Mouse (Mus musculus) hindbrain, postnatal 0 days (tissue): ENCODE data around the gene Pramel1. TPM values are rescaled to one million over a fixed set of nuclear protein-coding genes. Genes with fewer than 3 reads are reported as not detected.

Experiments used
- ATAC-seq: fragments of 200-750 bp; cut with Nextera tagmentation; 2 replicates; pipeline ENCODE4 v1.8.0; 2017; ENCODE audit warnings: mild to moderate bottlenecking, moderate TSS enrichment, moderate library complexity
- DNase-seq: peaks from one replicate; pipeline ENCODE4 v3.0.0-alpha.2; 2015; ENCODE audit warnings: low spot score
- H3K27ac ChIP-seq: fragments of 300-500 bp; sonication (generic); 2 replicates; pipeline ENCODE4 v1.5.1; 2014; ENCODE audit warnings: mild to moderate bottlenecking
- H3K27me3 ChIP-seq: fragments of 300-500 bp; sonication (generic); 2 replicates; pipeline ENCODE4 v1.6.1; 2014; ENCODE audit warnings: low read length, mixed read lengths; ENCODE audit not compliant: insufficient read depth
- H3K36me3 ChIP-seq: fragments of 300-500 bp; sonication (generic); 2 replicates; pipeline ENCODE4 v1.6.1; 2014; ENCODE audit warnings: low read length, mixed read lengths; ENCODE audit not compliant: insufficient read depth
- H3K4me1 ChIP-seq: fragments of 300-500 bp; sonication (generic); 2 replicates; pipeline ENCODE4 v1.6.1; 2014; ENCODE audit warnings: antibody characterized with exemption, low read length, mixed read lengths; ENCODE audit not compliant: insufficient read depth
- H3K4me2 ChIP-seq: fragments of 300-500 bp; sonication (generic); 2 replicates; pipeline ENCODE4 v1.6.1; 2014; ENCODE audit warnings: low read depth, mild to moderate bottlenecking, low read length, moderate library complexity, mixed read lengths
- H3K4me3 ChIP-seq: fragments of 300-500 bp; sonication (generic); 2 replicates; pipeline ENCODE4 v1.5.1; 2014; ENCODE audit warnings: low read length
- H3K9ac ChIP-seq: fragments of 300-500 bp; sonication (generic); replicated peaks from 2 replicates; pipeline ENCODE4 v1.6.1; 2014; ENCODE audit warnings: mild to moderate bottlenecking, low read length, moderate library complexity, mixed read lengths
- H3K9me3 ChIP-seq: fragments of 300-500 bp; sonication (generic); 2 replicates; pipeline ENCODE4 v1.6.1; 2016; ENCODE audit warnings: low read length, mixed read lengths
- CTCF ChIP-seq: IDR thresholded peaks from 2 replicates; pipeline ENCODE4 v1.5.1; 2016; ENCODE audit warnings: antibody characterized with exemption, control low read depth, low read depth
- WGBS: fragments of 180-500 bp; shearing (Covaris S2); extraction: QIAGEN DNeasy Blood & Tissue Kit; methylation state at CpG from one replicate; pipeline ENCODE4 v1.1.7; 2014; 5-methylcytosine and 5-hydroxymethylcytosine counted together
- polyA plus RNA-seq: library from polyadenylated mRNA; unstranded; fragments of >200 nt; fragmentation: Nextera tagmentation; extraction: Ambion mirVana; gene quantifications from 2 replicates; pipeline ENCODE4 v1.2.1, GENCODE M21; 2015
- total RNA-seq: library from RNA; depleted of rRNA; stranded (reverse); fragments of >200 nt; gene quantifications from 2 replicates; pipeline ENCODE4 v1.2.3, GENCODE M21; 2014

Pramel1 gene
- total and polyA plus RNA-seq, 2 experiments from 2014 or later: not detected

DNA sequence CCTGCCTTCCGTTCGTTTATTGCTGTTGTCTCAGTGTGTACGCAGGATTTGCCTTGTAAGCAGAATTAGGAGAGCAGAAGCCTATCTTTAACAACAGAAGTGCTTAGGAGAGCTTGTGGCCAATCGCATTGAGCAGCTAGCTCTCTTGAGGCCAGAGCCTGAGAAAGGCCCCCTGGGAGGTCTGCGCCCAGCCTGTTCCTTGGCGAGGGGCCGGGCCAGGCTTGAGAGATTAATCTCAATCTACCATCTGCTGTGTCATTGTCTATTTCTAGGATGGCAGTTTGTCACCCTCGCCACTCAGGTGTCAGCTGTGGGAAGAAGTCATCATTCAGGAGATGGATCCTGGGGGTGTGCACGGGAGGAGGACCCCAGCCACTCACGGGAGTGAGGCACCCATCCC, 32.7 kb upstream of the Pramel1 start:
- H3K9ac ChIP-seq: no peak overlapping the region
- no peaks in the 10 kb centered on the region for H3K4me1 ChIP-seq
- H3K27me3 ChIP-seq: no peaks in the 10 kb centered on the region
- peak; percentile 39 for DNase-seq
- H3K36me3 ChIP-seq: no peaks in the 10 kb centered on the region
- WGBS: 52% methylated on average over 10 of the region's 10 CpGs
- no peak overlapping the region for H3K27ac ChIP-seq
- H3K4me3 ChIP-seq: no peak overlapping the region
- no peak for ATAC-seq
- H3K4me2 ChIP-seq: no peak overlapping the region
- no peak for TF ChIP-seq CTCF
- H3K9me3 ChIP-seq: no peaks in the 10 kb centered on the region

DNA sequence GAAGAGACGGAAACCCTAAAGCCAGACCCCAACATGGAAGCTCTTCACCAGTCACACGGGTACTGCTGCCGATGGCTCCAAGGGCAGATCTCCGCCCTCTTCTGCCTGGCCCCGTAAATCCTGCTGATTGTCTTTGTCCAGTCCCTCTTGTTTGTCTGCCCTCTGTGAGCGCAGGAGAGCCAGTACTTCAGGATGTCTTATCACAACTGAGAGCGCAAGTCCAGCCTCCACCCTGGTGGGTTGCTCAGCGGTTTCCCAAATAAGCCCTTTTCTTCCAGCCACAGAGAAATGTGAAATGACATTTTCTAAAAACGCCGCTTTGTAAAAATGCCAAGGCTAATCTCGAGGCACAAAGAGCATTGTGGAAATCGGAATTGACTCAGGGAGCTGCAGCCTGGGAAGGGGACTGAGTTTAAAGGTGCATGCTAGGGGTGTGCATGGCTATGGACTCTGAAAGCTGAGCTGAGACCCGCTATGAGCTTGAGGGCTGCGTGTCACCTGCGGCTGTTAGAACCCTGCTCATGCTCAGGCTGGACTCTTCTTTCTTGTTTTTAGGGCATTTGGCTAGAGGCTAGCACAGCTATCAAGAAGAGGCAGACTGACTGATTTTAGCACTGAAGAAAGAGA, 27.7 kb upstream of the Pramel1 start:
- no peak overlapping the region for H3K27ac ChIP-seq
- WGBS: 37% methylated on average over 15 of the region's 15 CpGs
- no peaks in the 10 kb centered on the region for H3K9me3 ChIP-seq
- ATAC-seq (no peak), DNase-seq (peak; percentile 20)
- H3K4me2 ChIP-seq: 0 out of 2 replicates have a peak overlapping the region, but pooled peaks have one; percentile 6
- no peak overlapping the region for H3K4me3 ChIP-seq
- no peak overlapping the region for H3K9ac ChIP-seq
- H3K4me1 ChIP-seq: no peaks in the 10 kb centered on the region
- no peaks in the 10 kb centered on the region for H3K27me3 ChIP-seq
- no peaks in the 10 kb centered on the region for H3K36me3 ChIP-seq
- no peak for TF ChIP-seq CTCF

DNA sequence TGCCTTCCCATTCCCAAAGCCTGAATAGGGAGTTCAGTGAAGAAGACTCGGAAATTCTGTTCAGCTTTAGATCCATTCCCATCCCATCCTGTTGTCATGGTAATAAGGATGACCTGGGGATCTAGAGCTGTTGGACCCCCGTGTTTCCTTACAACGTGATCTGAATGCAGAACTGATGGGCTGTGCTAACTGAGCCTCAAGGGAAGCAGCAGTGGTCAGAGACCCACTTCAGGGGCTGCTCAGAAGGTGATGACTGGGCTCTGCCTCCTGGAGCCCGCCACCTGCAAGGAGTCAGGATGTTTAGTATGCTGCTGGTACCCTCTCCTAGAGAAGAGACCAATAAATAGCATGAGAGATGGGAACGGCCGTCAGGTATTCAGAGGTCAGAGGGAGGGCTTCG, 14.7 kb upstream of the Pramel1 start:
- 20% methylated on average over 7 of the region's 7 CpGs for WGBS
- Histone ChIP-seq H3K36me3 (no peaks in the 10 kb centered on the region), H3K4me1 (no peaks in the 10 kb centered on the region), H3K9me3 (no peaks in the 10 kb centered on the region), H3K27me3 (no peaks in the 10 kb centered on the region), H3K4me2 (peak overlapping the region; percentile 27; the same call in 1 of the 2 replicates), H3K4me3 (no peak overlapping the region), H3K27ac (0 out of 2 replicates have a peak overlapping the region, but pooled peaks have one; percentile 46), H3K9ac (no peak overlapping the region)
- ATAC-seq (peak; percentile 63), DNase-seq (peak; percentile 29)
- TF ChIP-seq CTCF: no peak

DNA sequence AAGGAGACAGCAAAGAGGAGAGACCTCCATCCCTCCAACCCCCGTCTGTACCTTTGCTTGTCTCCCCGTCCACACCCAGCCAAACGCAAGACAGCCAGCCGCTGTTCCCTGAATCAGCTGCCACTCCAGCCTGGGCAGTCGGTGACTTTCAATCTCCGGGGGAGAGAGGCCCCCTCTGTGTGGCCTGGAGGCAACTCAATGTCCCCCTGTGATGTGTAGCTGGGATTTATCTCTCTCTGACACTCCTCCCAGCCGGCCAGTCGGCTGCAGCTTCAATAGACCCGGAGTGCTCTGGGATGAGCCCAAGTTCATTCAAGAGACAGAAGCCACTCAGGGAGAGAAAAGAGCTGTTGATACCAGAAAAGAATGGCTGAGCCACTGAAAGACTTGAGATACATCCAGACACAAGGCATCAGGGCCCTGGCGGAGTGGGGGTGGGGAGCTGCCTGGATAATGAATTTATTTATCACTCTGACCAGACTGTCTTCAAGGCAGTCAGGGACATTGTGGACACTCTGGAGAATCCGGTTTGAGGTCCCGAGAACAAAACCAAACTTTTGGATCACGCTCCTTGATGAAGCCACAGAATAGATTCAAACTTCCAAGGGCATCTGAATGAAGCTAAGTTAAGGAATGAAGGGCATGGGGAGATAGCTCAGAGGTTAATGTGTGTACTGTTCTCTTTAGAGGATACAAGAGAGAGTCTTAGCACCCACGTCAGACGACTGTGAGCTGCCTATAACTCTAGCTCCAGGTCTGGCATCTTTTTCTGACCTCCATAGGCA, 14.1 kb upstream of the Pramel1 start:
- peak overlapping the region; percentile 27; the same call in 1 of the 2 replicates for H3K4me2 ChIP-seq
- H3K9ac ChIP-seq: no peak overlapping the region
- H3K4me3 ChIP-seq: no peak overlapping the region
- no peaks in the 10 kb centered on the region for H3K27me3 ChIP-seq
- H3K36me3 ChIP-seq: no peaks in the 10 kb centered on the region
- WGBS: 12% methylated on average over 15 of the region's 15 CpGs
- 0 out of 2 replicates have a peak overlapping the region, but pooled peaks have one; percentile 46 for H3K27ac ChIP-seq
- TF ChIP-seq CTCF: 0 out of 2 replicates have a peak, but pooled peaks have one; percentile 1
- ATAC-seq: peak; percentile 71
- no peaks in the 10 kb centered on the region for H3K4me1 ChIP-seq
- peak; percentile 51 for DNase-seq
- no peaks in the 10 kb centered on the region for H3K9me3 ChIP-seq

DNA sequence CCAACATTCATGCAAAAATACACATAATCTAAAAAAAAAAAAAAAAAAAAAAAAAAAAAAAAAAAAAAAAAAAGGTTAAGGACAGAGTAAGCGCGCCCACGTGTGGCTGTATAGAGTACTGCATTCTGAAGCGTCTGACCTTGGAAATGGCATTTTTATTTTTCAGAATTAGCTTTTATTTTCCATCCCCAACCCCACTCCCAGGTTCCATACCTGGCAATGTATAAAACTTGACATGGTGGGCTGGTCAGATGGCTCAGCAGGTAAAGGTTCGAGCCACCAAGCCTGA, 13.6 kb upstream of the Pramel1 start:
- DNase-seq (peak; percentile 78), ATAC-seq (no peak)
- Histone ChIP-seq H3K27me3 (no peaks in the 10 kb centered on the region), H3K27ac (no peak overlapping the region), H3K9ac (no peak overlapping the region), H3K4me3 (no peak overlapping the region), H3K4me2 (no peak overlapping the region), H3K9me3 (no peaks in the 10 kb centered on the region), H3K4me1 (no peaks in the 10 kb centered on the region), H3K36me3 (no peaks in the 10 kb centered on the region)
- 5% methylated on average over 5 of the region's 5 CpGs for WGBS
- TF ChIP-seq CTCF: peak; percentile 82

DNA sequence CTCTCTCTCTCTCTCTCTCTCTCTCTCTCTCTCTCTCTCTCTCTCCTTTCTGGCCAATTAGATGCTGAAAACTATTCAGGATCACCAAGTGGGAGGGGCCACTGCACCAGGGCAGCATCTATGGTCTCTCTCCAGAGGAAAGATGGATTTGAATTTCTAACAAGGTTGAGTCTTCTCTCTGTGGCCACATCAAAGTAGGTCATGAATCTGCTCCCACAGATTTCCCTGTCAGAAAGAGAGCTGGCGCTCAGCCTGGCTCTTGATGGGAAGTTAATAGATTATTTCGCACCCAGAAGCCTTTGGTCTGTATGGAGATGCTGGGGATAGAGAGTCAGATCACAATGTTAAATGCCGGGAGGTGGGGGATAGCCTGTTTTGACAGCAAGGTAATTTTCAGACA, 12.1 kb upstream of the Pramel1 start:
- no peaks in the 10 kb centered on the region for H3K9me3 ChIP-seq
- DNase-seq (peak; percentile 20), ATAC-seq (no peak)
- no peak overlapping the region for H3K27ac ChIP-seq
- no peak for TF ChIP-seq CTCF
- H3K4me1 ChIP-seq: no peaks in the 10 kb centered on the region
- no peaks in the 10 kb centered on the region for H3K36me3 ChIP-seq
- no peaks in the 10 kb centered on the region for H3K27me3 ChIP-seq
- no peak overlapping the region for H3K4me2 ChIP-seq
- H3K4me3 ChIP-seq: no peak overlapping the region
- WGBS: 54% methylated on average over 3 of the region's 3 CpGs
- no peak overlapping the region for H3K9ac ChIP-seq

DNA sequence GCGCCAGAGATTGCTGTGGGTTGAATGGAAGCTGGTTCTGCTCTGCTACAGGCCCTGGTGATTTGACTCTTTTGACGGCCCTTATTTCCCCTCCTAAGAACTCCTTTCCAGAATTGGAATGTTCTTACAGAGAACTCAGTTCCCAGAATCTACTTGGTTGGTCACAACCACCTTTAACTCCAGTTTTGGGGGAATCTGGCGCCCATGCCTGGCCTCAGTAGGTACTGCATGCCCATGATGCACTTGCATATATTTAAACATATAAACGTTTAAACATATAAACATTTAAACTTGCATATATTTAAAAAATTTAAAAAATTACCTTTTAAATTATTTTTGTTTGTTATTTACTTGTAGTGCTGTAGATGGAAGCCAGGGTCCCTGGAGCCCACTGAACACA, 10.6 kb upstream of the Pramel1 start:
- Histone ChIP-seq H3K36me3 (no peaks in the 10 kb centered on the region), H3K4me2 (no peak overlapping the region), H3K4me3 (no peak overlapping the region), H3K4me1 (no peaks in the 10 kb centered on the region), H3K9ac (no peak overlapping the region), H3K9me3 (no peaks in the 10 kb centered on the region), H3K27ac (no peak overlapping the region), H3K27me3 (no peaks in the 10 kb centered on the region)
- WGBS: 45% methylated on average over 4 of the region's 4 CpGs
- TF ChIP-seq CTCF: peak; percentile 70
- no peak for ATAC-seq
- DNase-seq: peak; percentile 52
